Mouse (Mus musculus) heart, adult 2 months (tissue): ENCODE results near the gene Ranbp9. TPM values are rescaled to one million over a fixed set of nuclear protein-coding genes. Genes with fewer than 3 reads are reported as not detected.

ENCODE experiments used
- DNase-seq, 2 experiments: peaks; one replicate each; pipeline ENCODE4 v3.0.0; 2021
- H3K27ac ChIP-seq: fragments of 200-600 bp; 2 replicates; pipeline ENCODE4 v1.8.1; 2022
- H3K27me3 ChIP-seq: fragments of 200-500 bp; 2 replicates; pipeline ENCODE4 v1.6.1; 2012; ENCODE audit warnings: mild to moderate bottlenecking, low read length, inconsistent platforms, mixed read lengths; ENCODE audit not compliant: control insufficient read depth, insufficient read depth
- H3K36me3 ChIP-seq: fragments of 200-500 bp; 2 replicates; pipeline ENCODE4 v1.6.1; 2012; ENCODE audit warnings: low read length, inconsistent platforms; ENCODE audit not compliant: control insufficient read depth, insufficient read depth
- H3K4me1 ChIP-seq: fragments of 200-500 bp; 2 replicates; pipeline ENCODE4 v1.6.1; 2011; ENCODE audit warnings: low read length; ENCODE audit not compliant: control insufficient read depth, insufficient read depth
- H3K4me3 ChIP-seq: fragments of 200-600 bp; 2 replicates; pipeline ENCODE4 v1.8.1; 2022
- H3K79me2 ChIP-seq: fragments of 200-500 bp; replicated peaks from 2 replicates; pipeline ENCODE4 v1.6.1; 2012; ENCODE audit warnings: mild to moderate bottlenecking, inconsistent platforms, low read length, moderate library complexity, mixed read lengths; ENCODE audit not compliant: control insufficient read depth, insufficient read depth
- H3K9ac ChIP-seq: fragments of 200-500 bp; 2 replicates; pipeline ENCODE4 v1.6.1; 2012; ENCODE audit warnings: low read depth, mild to moderate bottlenecking, control low read depth, inconsistent platforms, low read length, mixed read lengths
- CTCF ChIP-seq: fragments of 200-600 bp; IDR thresholded peaks from 2 replicates; pipeline ENCODE4 v1.8.1; 2022; ENCODE audit warnings: antibody characterized with exemption, mild to moderate bottlenecking, moderate library complexity
- EP300 ChIP-seq: fragments of 200-500 bp; IDR thresholded peaks from 2 replicates; pipeline ENCODE4 v1.6.1; 2011; ENCODE audit warnings: low read depth, low read length, control low read depth; ENCODE audit not compliant: insufficient read depth
- POLR2A ChIP-seq: fragments of 200-500 bp; IDR thresholded peaks from 2 replicates; pipeline ENCODE4 v1.6.1; 2011; ENCODE audit warnings: mild to moderate bottlenecking, low read depth, low read length, control low read depth; ENCODE audit not compliant: insufficient read depth
- WGBS: fragments of 180-500 bp; shearing (Covaris S2); methylation state at CpG from one replicate; pipeline ENCODE4 v1.1.7; 2018; 5-methylcytosine and 5-hydroxymethylcytosine counted together
- intact Hi-C: fragments of 180-260 bp; cut with DNase I; formaldehyde crosslinking; loops from one replicate; pipeline ENCODE4 v1.15.1; 2025
- polyA plus RNA-seq: library from polyadenylated mRNA; depleted of rRNA; stranded (reverse); fragments of >200 nt; gene quantifications from 2 replicates; pipeline ENCODE4 v1.2.3, GENCODE M21; 2012
- total RNA-seq, 2 experiments: library from RNA; stranded (reverse); gene quantifications; 2 replicates each; pipeline ENCODE4 v1.2.3; 2021

Ranbp9 gene
- total and polyA plus RNA-seq, 3 experiments: 16.1 to 44.2 (median 42.2) TPM

- no peak overlapping the region for H3K9ac ChIP-seq
- intact Hi-C loops: no loop called here
- H3K27me3 ChIP-seq: no peaks in the 10 kb centered on the region
- H3K79me2 ChIP-seq: no peaks in the 10 kb centered on the region
- WGBS: 84% methylated on average over 7 of the region's 7 CpGs
- no peak for DNase-seq
- no peaks in the 10 kb centered on the region for H3K4me1 ChIP-seq
- H3K27ac ChIP-seq: no peak overlapping the region
- no peaks in the 10 kb centered on the region for H3K36me3 ChIP-seq
- no peak for TF ChIP-seq EP300
- H3K4me3 ChIP-seq: no peak overlapping the region
These were observed 12.6 kb upstream of the Ranbp9 start for GRCm38 (mm10) chr13:43493725-43494124.

GRCm38 (mm10) chr13:43493058-43493481, 12.0 kb upstream of the Ranbp9 start:
- H3K36me3 ChIP-seq: no peaks in the 10 kb centered on the region
- no peak for TF ChIP-seq CTCF
- no peak for TF ChIP-seq POLR2A
- no peak for TF ChIP-seq EP300
- H3K4me3 ChIP-seq: no peak overlapping the region
- no peak overlapping the region for H3K27ac ChIP-seq
- no peak for DNase-seq
- H3K9ac ChIP-seq: no peak overlapping the region
- H3K79me2 ChIP-seq: no peaks in the 10 kb centered on the region
- intact Hi-C loops: no loop called here
- 85% methylated on average over 11 of the region's 11 CpGs for WGBS
- H3K4me1 ChIP-seq: no peaks in the 10 kb centered on the region
- H3K27me3 ChIP-seq: no peaks in the 10 kb centered on the region

GRCm38 (mm10) chr13:43486501-43487213, 5.6 kb upstream of the Ranbp9 start:
- H3K79me2 ChIP-seq: no peaks in the 10 kb centered on the region
- WGBS: 61% methylated on average over 12 of the region's 12 CpGs
- H3K9ac ChIP-seq: no peak overlapping the region
- peaks cover 4% of the 10 kb centered on the region for H3K4me1 ChIP-seq
- no peaks in the 10 kb centered on the region for H3K27me3 ChIP-seq
- intact Hi-C loops: no loop called here
- TF ChIP-seq POLR2A (no peak), CTCF (no peak), EP300 (no peak)
- DNase-seq: no peak
- H3K4me3 ChIP-seq: no peak overlapping the region
- H3K36me3 ChIP-seq: no peaks in the 10 kb centered on the region
- H3K27ac ChIP-seq: no peak overlapping the region

- Histone ChIP-seq H3K27me3 (no peaks in the 10 kb centered on the region), H3K9ac (no peak overlapping the region), H3K36me3 (no peaks in the 10 kb centered on the region), H3K27ac (no peak overlapping the region), H3K79me2 (no peaks in the 10 kb centered on the region), H3K4me3 (no peak overlapping the region), H3K4me1 (peaks cover 4% of the 10 kb centered on the region)
- TF ChIP-seq EP300: no peak
- TF ChIP-seq CTCF: no peak
- TF ChIP-seq POLR2A: no peak
- intact Hi-C loops: no loop called here
- no peak for DNase-seq
- 89% methylated on average over 5 of the region's 5 CpGs for WGBS
These were observed 4.3 kb upstream of the Ranbp9 start for GRCm38 (mm10) chr13:43485278-43485976.

- Histone ChIP-seq H3K36me3 (peaks cover 9% of the 10 kb centered on the region), H3K27me3 (no peaks in the 10 kb centered on the region), H3K79me2 (peaks cover 6% of the 10 kb centered on the region), H3K9ac (no peak overlapping the region), H3K27ac (no peak overlapping the region), H3K4me3 (no peak overlapping the region), H3K4me1 (peaks cover 6% of the 10 kb centered on the region)
- WGBS: 63% methylated on average over 9 of the region's 9 CpGs
- DNase-seq: no peak
- intact Hi-C loops: loop anchor here (5.0 kb wide), 4 partner anchors 50 to 310 kb away; partner anchors contain the start of genes Nol7 and Tbc1d7
- TF ChIP-seq CTCF (no peak), EP300 (no peak), POLR2A (no peak)
These were observed 1.7 kb upstream of the Ranbp9 start for GRCm38 (mm10) chr13:43482782-43483181.

GRCm38 (mm10) chr13:43481859-43482245, 770 bp upstream of the Ranbp9 start:
- WGBS: 44% methylated on average over 6 of the region's 6 CpGs
- H3K27me3 ChIP-seq: no peaks in the 10 kb centered on the region
- peak overlapping the region; percentile 51 for H3K4me3 ChIP-seq
- peaks cover 9% of the 10 kb centered on the region for H3K79me2 ChIP-seq
- H3K36me3 ChIP-seq: peaks cover 15% of the 10 kb centered on the region
- DNase-seq: no peak
- intact Hi-C loops: loop anchor here (2.0 to 5.0 kb wide), 5 partner anchors 50 to 310 kb away; partner anchors contain the start of genes Nol7 and Tbc1d7
- TF ChIP-seq EP300 (no peak), POLR2A (no peak), CTCF (no peak)
- H3K27ac ChIP-seq: peak overlapping the region; percentile 83
- H3K4me1 ChIP-seq: peaks cover 10% of the 10 kb centered on the region
- peak overlapping the region; percentile 100 for H3K9ac ChIP-seq
